Mouse (Mus musculus) kidney, postnatal 0 days (tissue): ENCODE results near the gene B3galnt2. TPM values are rescaled to one million over a fixed set of nuclear protein-coding genes. Genes with fewer than 3 reads are reported as not detected.
"Not testable (repeated sequence)": the region's sequence is repeated elsewhere in the genome, so short reads cannot be mapped to it uniquely, and the experiment has no call there.

Experiments
- ATAC-seq: fragments of 200-750 bp; cut with Nextera tagmentation; replicated peaks from 2 replicates; pipeline ENCODE4 v1.8.0; 2017; ENCODE audit warnings: low read depth, moderate number of reproducible peaks, moderate TSS enrichment, moderate library complexity; ENCODE audit not compliant: low FRiP score
- DNase-seq: peaks from one replicate; pipeline ENCODE4 v3.0.0-alpha.2; 2016; ENCODE audit warnings: low spot score
- H3K27ac ChIP-seq: fragments of 300-500 bp; sonication (generic); 2 replicates; pipeline ENCODE4 v1.5.1; 2014; ENCODE audit warnings: mild to moderate bottlenecking
- H3K27me3 ChIP-seq: fragments of 300-500 bp; sonication (generic); 2 replicates; pipeline ENCODE4 v1.6.1; 2014; ENCODE audit warnings: low read length, mixed read lengths; ENCODE audit not compliant: insufficient read depth
- H3K36me3 ChIP-seq: fragments of 300-500 bp; sonication (generic); 2 replicates; pipeline ENCODE4 v1.6.1; 2014; ENCODE audit warnings: low read length, mixed read lengths; ENCODE audit not compliant: insufficient read depth
- H3K4me1 ChIP-seq: fragments of 300-500 bp; sonication (generic); replicated peaks from 2 replicates; pipeline ENCODE4 v1.6.1; 2014; ENCODE audit warnings: antibody characterized with exemption, low read length, mixed read lengths; ENCODE audit not compliant: insufficient read depth
- H3K4me2 ChIP-seq: fragments of 300-500 bp; sonication (generic); 2 replicates; pipeline ENCODE4 v1.6.1; 2014; ENCODE audit warnings: mild to moderate bottlenecking, low read length, moderate library complexity, mixed read lengths
- H3K4me3 ChIP-seq: fragments of 300-500 bp; sonication (generic); replicated peaks from 2 replicates; pipeline ENCODE4 v1.5.1; 2014; ENCODE audit warnings: low read depth, low read length
- H3K9ac ChIP-seq: fragments of 300-500 bp; sonication (generic); 2 replicates; pipeline ENCODE4 v1.6.1; 2014; ENCODE audit warnings: low read depth, low read length
- H3K9me3 ChIP-seq: fragments of 300-500 bp; sonication (generic); replicated peaks from 2 replicates; pipeline ENCODE4 v1.6.1; 2016; ENCODE audit warnings: low read length, inconsistent platforms, mixed read lengths
- CTCF ChIP-seq: IDR thresholded peaks from 2 replicates; pipeline ENCODE4 v1.5.1; 2016; ENCODE audit warnings: antibody characterized with exemption, low read depth, mild to moderate bottlenecking, moderate library complexity
- whole genome bisulfite sequencing: fragments of 180-500 bp; shearing (Covaris S2); extraction: QIAGEN DNeasy Blood & Tissue Kit; methylation state at CpG from one replicate; pipeline ENCODE4 v1.1.7; 2014; 5-methylcytosine and 5-hydroxymethylcytosine counted together
- polyA plus RNA-seq: library from polyadenylated mRNA; unstranded; fragments of >200 nt; fragmentation: Nextera tagmentation; extraction: Ambion mirVana; gene quantifications from 2 replicates; pipeline ENCODE4 v1.2.1, GENCODE M21; 2015

Gene B3galnt2
- polyA plus RNA-seq, 1 experiment from 2014 or later = 22.5 TPM

- H3K4me2 ChIP-seq = no peak overlapping the region
- no peak for DNase-seq
These were observed 60.3 kb downstream of the B3galnt2 start for GRCm38 (mm10) chr13:14014540-14014939.

DNA sequence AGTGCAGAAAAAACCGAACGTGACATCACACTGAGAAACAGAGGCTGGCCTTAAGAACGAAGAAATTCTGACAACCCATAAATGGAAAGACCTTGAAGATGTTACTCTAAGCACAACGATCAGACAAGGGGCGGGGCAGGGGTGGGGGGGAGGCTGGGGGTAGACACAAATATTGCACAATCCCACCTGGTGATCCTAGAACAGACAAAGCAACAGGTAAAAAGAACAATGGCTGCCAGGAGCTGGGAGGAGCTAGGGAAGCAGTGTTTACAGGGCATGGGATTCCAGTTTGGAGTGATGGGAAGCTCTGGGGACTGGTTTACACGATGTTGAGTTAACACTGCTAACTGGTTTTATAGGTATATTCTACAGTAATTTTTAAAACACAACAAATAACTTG, 61.3 kb downstream of the B3galnt2 start:
- DNase-seq (no peak), ATAC-seq (no peak)
- H3K4me1 ChIP-seq = no peaks in the 10 kb centered on the region
- WGBS = 90% methylated on average over 6 of the region's 6 CpGs
- peaks cover 37% of the 10 kb centered on the region for H3K36me3 ChIP-seq
- H3K27me3 ChIP-seq = no peaks in the 10 kb centered on the region
- TF ChIP-seq CTCF = no peak
- H3K4me2 ChIP-seq = no peak overlapping the region
- H3K27ac ChIP-seq = no peak overlapping the region
- no peak overlapping the region for H3K9ac ChIP-seq
- H3K9me3 ChIP-seq = no peaks in the 10 kb centered on the region
- no peak overlapping the region for H3K4me3 ChIP-seq

More at GRCm38 (mm10) chr13:14014540-14014939, 60.3 kb downstream of the B3galnt2 start:
- no peak for ATAC-seq
- Histone ChIP-seq H3K9me3 (no peaks in the 10 kb centered on the region), H3K36me3 (peaks cover 43% of the 10 kb centered on the region), H3K27ac (no peak overlapping the region), H3K9ac (no peak overlapping the region), H3K4me1 (no peaks in the 10 kb centered on the region), H3K27me3 (no peaks in the 10 kb centered on the region), H3K4me3 (no peak overlapping the region)
- TF ChIP-seq CTCF = no peak
- 92% methylated on average over 4 of the region's 4 CpGs for WGBS

- Histone ChIP-seq H3K4me3 (no peak overlapping the region), H3K36me3 (peaks cover 21% of the 10 kb centered on the region), H3K4me1 (no peaks in the 10 kb centered on the region), H3K27ac (no peak overlapping the region), H3K27me3 (no peaks in the 10 kb centered on the region), H3K9me3 (no peaks in the 10 kb centered on the region), H3K9ac (no peak overlapping the region), H3K4me2 (no peak overlapping the region)
- no peak for ATAC-seq
- TF ChIP-seq CTCF = no peak
- no peak for DNase-seq
These were observed 64.0 kb downstream of the B3galnt2 start for GRCm38 (mm10) chr13:14018283-14018682.

- Histone ChIP-seq H3K4me3 (no peak overlapping the region), H3K9ac (no peak overlapping the region), H3K9me3 (no peaks in the 10 kb centered on the region), H3K4me1 (no peaks in the 10 kb centered on the region), H3K27me3 (no peaks in the 10 kb centered on the region), H3K27ac (no peak overlapping the region), H3K4me2 (no peak overlapping the region), H3K36me3 (peaks cover 18% of the 10 kb centered on the region)
- ATAC-seq (no peak), DNase-seq (no peak)
- TF ChIP-seq CTCF = no peak
- 91% methylated on average over 3 of the region's 3 CpGs for WGBS
These were observed 64.6 kb downstream of the B3galnt2 start for GRCm38 (mm10) chr13:14018852-14019251.

GRCm38 (mm10) chr13:14021417-14021816, 67.1 kb downstream of the B3galnt2 start:
- H3K4me2 ChIP-seq, H3K4me3 ChIP-seq, ATAC-seq, H3K9ac ChIP-seq, H3K9me3 ChIP-seq, H3K4me1 ChIP-seq, H3K36me3 ChIP-seq, H3K27me3 ChIP-seq, H3K27ac ChIP-seq, DNase-seq: not testable (repeated sequence)
- 38% methylated on average over 7 of the region's 12 CpGs for WGBS

GRCm38 (mm10) chr13:14025554-14025953, 71.3 kb downstream of the B3galnt2 start:
- WGBS = 88% methylated on average over 6 of the region's 6 CpGs
- DNase-seq = no peak

GRCm38 (mm10) chr13:14026154-14026820, 72.0 kb downstream of the B3galnt2 start:
- H3K9me3 ChIP-seq = no peaks in the 10 kb centered on the region
- WGBS = 80% methylated on average over 6 of the region's 6 CpGs
- H3K4me2 ChIP-seq = no peak overlapping the region
- ATAC-seq (no peak), DNase-seq (no peak)
- no peak overlapping the region for H3K27ac ChIP-seq
- H3K9ac ChIP-seq = no peak overlapping the region
- TF ChIP-seq CTCF = no peak
- H3K27me3 ChIP-seq = no peaks in the 10 kb centered on the region
- peaks cover 5% of the 10 kb centered on the region for H3K36me3 ChIP-seq
- H3K4me3 ChIP-seq = no peak overlapping the region
- no peaks in the 10 kb centered on the region for H3K4me1 ChIP-seq

More at GRCm38 (mm10) chr13:14025554-14025953, 71.3 kb downstream of the B3galnt2 start:
- ATAC-seq = no peak
- no peak overlapping the region for H3K4me3 ChIP-seq
- H3K4me1 ChIP-seq = no peaks in the 10 kb centered on the region
- no peaks in the 10 kb centered on the region for H3K27me3 ChIP-seq
- TF ChIP-seq CTCF = no peak
- H3K36me3 ChIP-seq = peaks cover 5% of the 10 kb centered on the region
- no peak overlapping the region for H3K4me2 ChIP-seq
- H3K9me3 ChIP-seq = no peaks in the 10 kb centered on the region
- H3K9ac ChIP-seq = no peak overlapping the region
- no peak overlapping the region for H3K27ac ChIP-seq
